Mouse (Mus musculus): ENCODE measurements around the gene Tmigd1. TPM values are rescaled to one million over a fixed set of nuclear protein-coding genes. Genes with fewer than 3 reads are reported as not detected.
A peak's percentile ranks its signal among the peaks of the same experiment; 100 is the strongest.
"Not testable (repeated sequence)": the region's sequence is repeated elsewhere in the genome, so short reads cannot be mapped to it uniquely, and the experiment has no call there.

Tmigd1 gene
- polyA plus RNA-seq, 2 experiments from 2014 or later = 0.65 TPM; not detected in 1

GRCm38 (mm10) chr11:76899758-76900738, 1.9 kb upstream of the Tmigd1 start:
- ATAC-seq = no peak

- no peak for ATAC-seq
Observed at GRCm38 (mm10) chr11:76904340-76904739, 2.4 kb downstream of the Tmigd1 start.

- no peak for ATAC-seq
Observed at GRCm38 (mm10) chr11:76908651-76909050, 6.7 kb downstream of the Tmigd1 start.

- ATAC-seq = no peak
Observed at GRCm38 (mm10) chr11:76911325-76912054, 9.5 kb downstream of the Tmigd1 start.

GRCm38 (mm10) chr11:76912055-76912395, 10.1 kb downstream of the Tmigd1 start:
- ATAC-seq = no peak

GRCm38 (mm10) chr11:76914366-76914765, 12.4 kb downstream of the Tmigd1 start:
- ATAC-seq = no peak

GRCm38 (mm10) chr11:76916539-76917229, 14.7 kb downstream of the Tmigd1 start:
- no peak for ATAC-seq

- no peak for ATAC-seq
Observed at GRCm38 (mm10) chr11:76917230-76917548, 15.2 kb downstream of the Tmigd1 start.

GRCm38 (mm10) chr11:76920607-76921006, 18.6 kb downstream of the Tmigd1 start:
- no peak for ATAC-seq

- ATAC-seq = no peak
Observed at GRCm38 (mm10) chr11:76924759-76925236, 22.8 kb downstream of the Tmigd1 start, which contains the start of gene Blmh. TSS of gene Blmh (plus strand) at chr11:76924809.

- not testable (repeated sequence) for ATAC-seq
Observed at GRCm38 (mm10) chr11:76928586-76928985, 26.6 kb downstream of the Tmigd1 start.

GRCm38 (mm10) chr11:76933209-76933608, 31.2 kb downstream of the Tmigd1 start:
- no peak for ATAC-seq

GRCm38 (mm10) chr11:76936578-76936977, 34.6 kb downstream of the Tmigd1 start:
- ATAC-seq = no peak

- no peak for ATAC-seq
Observed at GRCm38 (mm10) chr11:76944839-76945238, 42.9 kb downstream of the Tmigd1 start.

- ATAC-seq = peak; percentile 94
Observed at GRCm38 (mm10) chr11:76945386-76946202, 43.6 kb downstream of the Tmigd1 start.

GRCm38 (mm10) chr11:76946203-76946585, 44.2 kb downstream of the Tmigd1 start:
- no peak for ATAC-seq

- ATAC-seq = no peak
Observed at GRCm38 (mm10) chr11:76953536-76953935, 51.6 kb downstream of the Tmigd1 start.

- no peak for ATAC-seq
Observed at GRCm38 (mm10) chr11:76965703-76966102, 63.7 kb downstream of the Tmigd1 start.
